Mouse (Mus musculus) embryonic fibroblast, embryonic 13.5 days (primary cell): Measurements from ENCODE around the gene Dmbx1. TPM values are rescaled to one million over a fixed set of nuclear protein-coding genes. Genes with fewer than 3 reads are reported as not detected.

ENCODE experiments used
- H3K27ac ChIP-seq: 2 replicates; pipeline ENCODE4 v1.5.1; 2012; ENCODE audit warnings: low read length, control low read depth, inconsistent platforms; ENCODE audit not compliant: insufficient read depth
- H3K4me1 ChIP-seq: 2 replicates; pipeline ENCODE4 v1.6.1; 2011; ENCODE audit warnings: low read length; ENCODE audit not compliant: control insufficient read depth, insufficient read depth
- H3K4me3 ChIP-seq: 2 replicates; pipeline ENCODE4 v1.5.1; 2011; ENCODE audit warnings: mild to moderate bottlenecking, control low read depth, low read length; ENCODE audit not compliant: insufficient read depth
- CTCF ChIP-seq: IDR thresholded peaks from 2 replicates; pipeline ENCODE4 v1.5.1; 2011; ENCODE audit warnings: mild to moderate bottlenecking, control low read depth, low read length, moderate library complexity, borderline replicate concordance; ENCODE audit not compliant: insufficient read depth
- POLR2A ChIP-seq: IDR thresholded peaks from 2 replicates; pipeline ENCODE4 v1.6.1; 2011; ENCODE audit warnings: low read depth, mild to moderate bottlenecking, control low read depth, low read length, moderate library complexity
- polyA plus RNA-seq: library from polyadenylated mRNA; stranded (reverse); fragments of >200 nt; gene quantifications from 2 replicates; pipeline ENCODE4 v1.2.4, GENCODE M21; 2011; ENCODE audit warnings: low read depth; ENCODE audit not compliant: missing spikeins, insufficient read length

The Dmbx1 gene
- polyA plus RNA-seq, 1 experiment: not detected

DNA sequence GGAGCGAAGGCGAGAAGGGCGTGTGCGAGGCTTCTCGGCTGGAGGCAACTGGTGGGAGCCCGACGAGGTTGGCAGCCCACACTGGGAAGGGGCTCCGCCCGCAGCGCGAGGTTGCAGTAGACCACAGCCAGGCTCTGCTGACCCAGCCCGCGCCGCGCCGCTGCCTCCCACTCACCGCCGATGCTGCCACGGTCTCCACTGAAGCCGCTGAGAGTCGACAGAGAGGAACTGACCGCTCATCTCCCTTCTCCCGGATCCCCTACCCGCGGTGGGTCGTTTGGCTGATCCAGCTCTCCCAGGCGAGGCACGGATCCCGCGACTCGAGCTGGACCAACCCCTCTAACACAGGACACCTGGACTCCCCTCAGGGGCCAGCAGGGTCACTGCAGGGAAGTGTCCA lies 49.2 kb downstream of the Dmbx1 start, which contains the start of gene 6430628N08Rik:
6430628N08Rik (plus strand) TSS at position 113 of the 400 bp plus-strand sequence.
- H3K4me1 ChIP-seq: no peaks in the 10 kb centered on the region
- H3K27ac ChIP-seq: no peak within 1 kb of the TSS
- no peak within 1 kb of the TSS for H3K4me3 ChIP-seq
- TF ChIP-seq CTCF (no peak), POLR2A (no peak)

GRCm38 (mm10) chr4:115890066-115890465 lies 49.7 kb downstream of the Dmbx1 start:
- H3K4me3 ChIP-seq: no peak overlapping the region
- no peak overlapping the region for H3K27ac ChIP-seq
- TF ChIP-seq CTCF (no peak), POLR2A (no peak)
- H3K4me1 ChIP-seq: no peaks in the 10 kb centered on the region

GRCm38 (mm10) chr4:115886875-115887274 lies 52.9 kb downstream of the Dmbx1 start:
- Histone ChIP-seq H3K4me3 (no peak overlapping the region), H3K4me1 (no peaks in the 10 kb centered on the region), H3K27ac (no peak overlapping the region)
- TF ChIP-seq POLR2A: no peak

DNA sequence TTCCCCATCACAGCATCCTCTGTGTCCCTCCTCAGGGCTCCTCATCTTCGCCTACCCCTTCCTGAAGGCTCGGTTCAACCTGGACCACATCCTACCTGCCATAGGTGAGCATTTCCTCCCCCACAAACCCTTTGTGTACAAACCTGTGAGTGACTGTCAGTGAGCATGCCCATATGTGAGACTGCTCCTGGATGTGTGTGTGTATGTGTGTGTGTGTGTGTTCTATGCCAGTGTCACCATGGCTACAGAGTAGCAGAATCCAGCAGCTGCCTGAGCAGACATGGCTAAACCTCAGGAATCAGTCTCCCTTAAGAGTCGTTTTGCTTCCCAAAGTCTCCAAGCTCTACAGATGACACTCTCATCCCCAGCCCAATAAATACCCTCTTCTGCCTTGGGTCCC lies 53.9 kb downstream of the Dmbx1 start:
- Histone ChIP-seq H3K4me1 (no peaks in the 10 kb centered on the region), H3K27ac (no peak overlapping the region), H3K4me3 (no peak overlapping the region)
- no peak for TF ChIP-seq POLR2A
- no peak for TF ChIP-seq CTCF

DNA sequence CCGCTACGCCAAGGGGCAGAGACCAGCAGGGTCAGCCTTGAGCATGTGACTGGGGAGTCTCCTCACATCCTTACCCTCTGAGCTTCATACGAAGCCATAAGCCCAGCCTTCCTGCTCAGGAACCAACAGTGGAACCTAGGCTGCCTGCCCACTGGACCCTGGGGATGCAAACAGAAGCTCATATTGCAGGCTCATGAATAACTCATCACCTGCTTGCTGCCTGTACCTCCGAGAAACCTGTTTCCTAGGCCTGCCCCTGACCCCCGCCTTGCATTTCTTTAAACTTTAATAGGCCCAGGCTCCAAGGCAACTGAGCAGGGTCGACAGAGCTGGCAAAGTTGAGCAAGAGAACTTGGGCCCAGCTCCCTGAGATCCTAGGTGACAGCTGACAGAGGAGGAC lies 55.7 kb downstream of the Dmbx1 start, which contains the start of gene Kncn:
Kncn (plus strand) TSS at position 379 of the 400 bp plus-strand sequence.
- TF ChIP-seq POLR2A (no peak), CTCF (no peak)
- no peak within 1 kb of the TSS for H3K4me3 ChIP-seq
- H3K27ac ChIP-seq: no peak within 1 kb of the TSS
- H3K4me1 ChIP-seq: no peaks in the 10 kb centered on the region

DNA sequence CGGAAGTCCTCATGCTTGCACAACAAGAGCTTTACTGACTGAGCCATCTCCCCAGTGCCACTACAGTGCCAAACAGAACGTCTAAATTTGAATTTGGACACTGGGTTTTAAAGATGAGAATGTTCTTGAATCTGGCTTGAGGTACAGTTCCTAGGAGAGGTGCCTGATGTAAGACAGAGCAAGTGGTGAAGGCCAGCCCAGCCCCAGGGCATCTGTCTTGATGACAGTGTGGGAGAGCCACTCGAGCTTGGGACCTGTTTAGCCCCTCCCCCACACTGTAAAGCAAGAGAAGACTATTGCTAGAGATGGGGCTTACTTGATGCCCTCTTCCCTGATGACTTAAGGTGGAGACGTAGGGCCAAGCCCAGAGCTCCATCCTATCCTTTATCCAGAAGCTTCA lies 57.5 kb downstream of the Dmbx1 start:
- no peak for TF ChIP-seq CTCF
- TF ChIP-seq POLR2A: no peak
- no peak overlapping the region for H3K4me3 ChIP-seq
- no peak overlapping the region for H3K27ac ChIP-seq
- no peaks in the 10 kb centered on the region for H3K4me1 ChIP-seq

GRCm38 (mm10) chr4:115881183-115881582 lies 58.5 kb downstream of the Dmbx1 start:
- no peak for TF ChIP-seq POLR2A
- no peak for TF ChIP-seq CTCF
- no peak overlapping the region for H3K4me3 ChIP-seq
- no peak overlapping the region for H3K27ac ChIP-seq
- H3K4me1 ChIP-seq: no peaks in the 10 kb centered on the region

GRCm38 (mm10) chr4:115878828-115879227 lies 60.9 kb downstream of the Dmbx1 start:
- H3K4me1 ChIP-seq: no peaks in the 10 kb centered on the region
- no peak overlapping the region for H3K27ac ChIP-seq
- TF ChIP-seq CTCF (no peak), POLR2A (no peak)
- H3K4me3 ChIP-seq: no peak overlapping the region

DNA sequence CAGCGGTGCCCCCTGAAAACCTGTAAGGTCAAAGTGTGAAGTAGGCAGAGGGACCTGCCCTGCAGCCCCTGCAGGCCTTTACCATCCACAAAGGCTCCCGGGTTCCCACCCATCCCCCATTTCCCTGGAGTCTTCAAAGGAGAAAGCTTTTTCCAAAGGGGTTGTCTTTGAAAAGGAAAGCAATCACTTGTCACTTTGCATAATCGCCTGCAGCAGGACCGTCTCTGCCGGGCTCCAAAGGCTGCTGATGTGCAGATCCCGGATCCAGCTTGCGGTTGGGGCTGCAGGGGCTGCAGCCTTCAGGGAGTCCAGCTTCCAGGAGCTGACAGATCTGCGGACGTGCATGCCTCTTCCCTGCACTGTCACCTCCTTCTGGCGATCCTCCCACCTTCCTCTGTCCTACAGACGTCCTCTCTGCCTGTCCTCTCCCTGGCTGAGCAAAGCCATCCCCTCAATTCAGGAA lies 61.5 kb downstream of the Dmbx1 start:
- Histone ChIP-seq H3K4me1 (no peaks in the 10 kb centered on the region), H3K27ac (no peak overlapping the region), H3K4me3 (no peak overlapping the region)
- TF ChIP-seq CTCF (no peak), POLR2A (no peak)

- Histone ChIP-seq H3K4me3 (no peak overlapping the region), H3K27ac (no peak overlapping the region), H3K4me1 (no peaks in the 10 kb centered on the region)
- TF ChIP-seq POLR2A (no peak), CTCF (no peak)
Measured at GRCm38 (mm10) chr4:115873231-115873630, 66.5 kb downstream of the Dmbx1 start.

DNA sequence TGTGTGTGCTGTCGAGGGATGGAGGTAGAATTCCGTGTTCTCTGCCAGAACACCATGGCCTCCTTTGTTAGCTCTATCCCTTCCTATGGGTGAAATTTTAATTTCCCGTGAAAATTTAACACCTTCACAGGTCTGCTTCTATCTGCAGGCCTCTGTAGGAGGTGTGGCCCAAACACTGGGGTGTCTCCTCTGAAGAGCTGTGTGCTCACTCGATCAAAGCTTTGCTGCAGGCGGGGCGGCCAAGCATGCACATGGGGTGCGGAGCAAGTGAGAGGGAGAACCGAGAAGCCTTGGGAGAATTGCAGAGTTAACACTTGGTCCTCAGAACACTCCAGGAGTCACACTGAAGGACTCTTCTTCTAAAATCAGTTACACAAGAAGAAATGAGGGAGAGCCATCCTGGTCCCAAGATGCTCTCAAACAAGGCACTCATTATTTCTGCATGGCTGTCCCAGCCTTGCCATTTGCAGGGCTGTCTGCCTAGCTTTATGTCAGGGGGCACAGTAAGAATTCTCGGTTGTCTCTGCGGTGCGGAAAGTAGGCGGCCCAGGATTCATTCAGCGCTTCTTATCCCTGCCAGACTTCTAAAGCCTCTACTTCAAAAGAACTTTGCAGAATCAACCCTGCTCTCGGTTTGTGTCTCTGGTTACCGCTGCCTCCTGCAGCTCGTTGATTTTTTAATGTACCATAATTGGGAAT lies 70.1 kb downstream of the Dmbx1 start:
- no peak overlapping the region for H3K4me3 ChIP-seq
- no peaks in the 10 kb centered on the region for H3K4me1 ChIP-seq
- no peak for TF ChIP-seq CTCF
- TF ChIP-seq POLR2A: no peak
- H3K27ac ChIP-seq: no peak overlapping the region

Other genes starting within 250 kb of the Dmbx1 start
- gene Efcab14, start 202.2 kb downstream of the Dmbx1 start, polyA plus RNA-seq: 36.7 and 39.3 TPM in 2 replicates
- not detected in 2 replicates for gene Tex38, start 158.9 kb downstream of the Dmbx1 start, polyA plus RNA-seq
- gene Atpaf1, start 155.1 kb downstream of the Dmbx1 start, polyA plus RNA-seq: 29.2 and 31.5 TPM in 2 replicates
- 5.8 and 7.2 TPM in 2 replicates for gene Mob3c, start 111.8 kb downstream of the Dmbx1 start, polyA plus RNA-seq
- gene Mknk1, start 100.7 kb downstream of the Dmbx1 start, polyA plus RNA-seq: 23.5 and 30.9 TPM in 2 replicates
- gene Kncn, start 55.5 kb downstream of the Dmbx1 start, polyA plus RNA-seq: not detected in 2 replicates
- not detected in 2 replicates for gene 6430628N08Rik, start 49.3 kb downstream of the Dmbx1 start, polyA plus RNA-seq
- not detected in 2 replicates for gene Faah, start 78.0 kb upstream of the Dmbx1 start, polyA plus RNA-seq
- gene Nsun4, start 114.0 kb upstream of the Dmbx1 start, polyA plus RNA-seq: 13.0 and 17.6 TPM in 2 replicates
- 360 and 404 TPM in 2 replicates for gene Uqcrh, start 135.1 kb upstream of the Dmbx1 start, polyA plus RNA-seq
- gene Lrrc41, start 135.3 kb upstream of the Dmbx1 start, polyA plus RNA-seq: 71.6 and 81.9 TPM in 2 replicates
- gene Rad54l, start 183.8 kb upstream of the Dmbx1 start, polyA plus RNA-seq: 7.6 and 12.9 TPM in 2 replicates
- gene Pomgnt1, start 183.9 kb upstream of the Dmbx1 start, polyA plus RNA-seq: 49.5 and 54.4 TPM in 2 replicates
- 2.5 TPM in 2 replicates for gene Lurap1, start 211.4 kb upstream of the Dmbx1 start, polyA plus RNA-seq
- gene Tspan1, start 227.7 kb upstream of the Dmbx1 start, polyA plus RNA-seq: not detected in 2 replicates
- gene 1700042G07Rik, start 233.4 kb upstream of the Dmbx1 start, polyA plus RNA-seq: not detected in 2 replicates
- gene Gm49337, start 233.5 kb upstream of the Dmbx1 start, polyA plus RNA-seq: 0.62 and 2.7 TPM in 2 replicates